In the genomic region with DNA sequence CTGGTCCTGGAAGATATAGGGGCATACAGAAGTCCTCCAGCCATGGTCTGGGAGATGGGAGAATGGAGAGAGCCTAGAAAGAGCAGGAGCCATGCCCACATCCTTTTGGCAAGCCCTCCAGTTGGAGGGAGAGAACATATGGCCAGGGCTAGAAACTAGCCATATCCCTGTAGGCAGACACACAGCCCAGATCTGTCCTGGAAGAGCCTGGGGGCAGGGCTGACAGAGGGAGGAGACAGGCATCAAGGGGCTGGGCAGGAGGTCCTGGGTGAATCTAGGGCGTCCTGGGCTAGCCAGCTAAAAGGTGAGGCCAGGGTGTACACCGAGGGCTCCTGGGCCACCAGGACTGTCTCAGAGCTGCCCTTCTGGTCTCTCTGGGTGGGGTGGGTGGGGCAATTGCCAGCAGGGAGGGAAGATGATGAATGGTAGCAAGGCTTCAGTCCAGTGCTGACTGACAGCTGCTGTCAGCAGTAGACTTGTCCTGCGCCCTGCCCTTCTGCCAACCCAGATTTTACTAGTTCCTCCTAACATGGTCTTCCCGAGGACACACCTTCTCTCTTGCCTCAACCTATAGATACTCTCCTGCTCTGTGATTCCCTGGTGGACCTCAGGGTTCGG, we compare ENCODE assay signal across 24 mouse cellular contexts. TPM values are rescaled to one million over a fixed set of nuclear protein-coding genes. Genes with fewer than 3 reads are reported as not detected.
DNase-seq lines count a peak whose midpoint lies in the region; ATAC-seq and TF ChIP-seq lines count a peak whose summit lies in the region.
"Had no signal": no experiment of that assay in that cellular context is flagged by ENCODE, and none has a peak within 500 bp of the region (broad histone marks: within the 10 kb centered on the region; RNA-seq: fewer than 3 reads in every experiment).

No protein-coding gene starts in this region.

- H3K27ac ChIP-seq in liver, postnatal 0 days (ENCODE audit: low read depth) = no peak overlapping the region
- no peak overlapping the region for H3K27ac ChIP-seq in liver, embryonic 16.5 days (ENCODE audit: low read length)
- H3K27ac ChIP-seq: heart, adult 2 months; hindbrain, embryonic 14.5 days; left cerebral cortex, adult 2 months; limb, embryonic 10.5 days; midbrain, embryonic 15.5 days had no signal

- H3K4me2 ChIP-seq in liver, postnatal 0 days (ENCODE audit: low read depth, low read length) = no peak overlapping the region
- H3K4me2 ChIP-seq in liver, embryonic 16.5 days (ENCODE audit: low read depth, low read length) = no peak overlapping the region
- H3K4me2 ChIP-seq: embryonic facial prominence, embryonic 15.5 days; hindbrain, embryonic 14.5 days; midbrain, embryonic 15.5 days had no signal

- peaks cover 40% of the 10 kb centered on the region for H3K27me3 ChIP-seq in liver, postnatal 0 days (ENCODE audit: insufficient read depth, low read length)
- peaks cover 48% of the 10 kb centered on the region for H3K27me3 ChIP-seq in liver, embryonic 16.5 days (ENCODE audit: control insufficient read depth, insufficient read depth, low read depth, low read length)

- TF ChIP-seq CTCF in liver, postnatal 0 days (IDR thresholded peaks at IDR 0.05; ENCODE audit: low read depth) = no peak

- ATAC-seq in liver, postnatal 0 days = no peak
- ATAC-seq in liver, embryonic 16.5 days (ENCODE audit: low read depth) = peak; percentile 51
- ATAC-seq: midbrain, embryonic 15.5 days had no signal

- no peak overlapping the region for H3K9ac ChIP-seq in liver, postnatal 0 days (replicated peaks)
- no peak overlapping the region for H3K9ac ChIP-seq in liver, embryonic 16.5 days (ENCODE audit: low read depth, low read length)
- H3K9ac ChIP-seq: embryonic facial prominence, embryonic 15.5 days; hindbrain, embryonic 14.5 days; midbrain, embryonic 15.5 days had no signal

- peak; percentile 44 for DNase-seq in liver
- DNase-seq in liver, postnatal 0 days = no peak
- peak; percentile 55 to 69 for DNase-seq in cerebellum, adult 18-20 months
- peak; percentile 69 to 73 for DNase-seq in cerebellum, postnatal 25 days
- no peak for DNase-seq in heart, adult 18-20 months
- no peak for DNase-seq in kidney, postnatal 10 days
- DNase-seq: adrenal gland, postnatal 25 days; gastrocnemius, postnatal 14 days; heart, adult 2 months; heart, postnatal 36 days; kidney, adult 9 months; kidney, postnatal 36 days; lung, adult 18-20 months; right cerebral cortex, adult 18-20 months; thymus, adult 18-20 months had no signal

- no peak overlapping the region for H3K4me3 ChIP-seq in liver, postnatal 0 days (ENCODE audit: low read depth, low read length)
- H3K4me3 ChIP-seq in liver, embryonic 16.5 days (ENCODE audit: low read depth, low read length) = no peak overlapping the region
- H3K4me3 ChIP-seq: embryonic facial prominence, embryonic 15.5 days; heart, adult 2 months; left cerebral cortex, adult 2 months; limb, embryonic 10.5 days; megakaryocyte, embryonic 14.5 days; midbrain, embryonic 15.5 days had no signal

- no peaks in the 10 kb centered on the region for H3K4me1 ChIP-seq in liver, postnatal 0 days (ENCODE audit: insufficient read depth)
- H3K4me1 ChIP-seq in liver, embryonic 16.5 days (ENCODE audit: control insufficient read depth, low read depth, low read length) = peaks cover 13% of the 10 kb centered on the region
- H3K4me1 ChIP-seq: limb, embryonic 10.5 days; megakaryocyte, embryonic 14.5 days had no signal

- H3K36me3 ChIP-seq in liver, postnatal 0 days (replicated peaks; ENCODE audit: insufficient read depth, low read length) = no peaks in the 10 kb centered on the region
- H3K36me3 ChIP-seq in liver, embryonic 16.5 days (ENCODE audit: control insufficient read depth, insufficient read depth) = no peaks in the 10 kb centered on the region
- H3K36me3 ChIP-seq: embryonic facial prominence, embryonic 15.5 days; limb, embryonic 10.5 days; midbrain, embryonic 15.5 days had no signal

- no peak for TF ChIP-seq EP300 in liver, postnatal 0 days (IDR thresholded peaks at IDR 0.05; ENCODE audit: low read depth)

- H3K9me3 ChIP-seq in liver, postnatal 0 days (ENCODE audit: low read length) = no peaks in the 10 kb centered on the region
- H3K9me3 ChIP-seq in liver, embryonic 16.5 days (replicated peaks; ENCODE audit: control insufficient read depth, low read length) = no peaks in the 10 kb centered on the region
- H3K9me3 ChIP-seq: embryonic facial prominence, embryonic 15.5 days; limb, embryonic 10.5 days; megakaryocyte, embryonic 14.5 days; midbrain, embryonic 15.5 days had no signal

- WGBS in liver, postnatal 0 days (ENCODE audit: insufficient replicate concordance) = 60% methylated on average over 5 of the region's 5 CpGs
- 43% methylated on average over 5 of the region's 5 CpGs for WGBS in liver, embryonic 16.5 days (ENCODE audit: insufficient replicate concordance)

RNA-seq across cellular contexts. Expression of a gene that starts 5.5 kb away (rescaled TPM):
- 0.05 TPM in 1 of 2 replicates, not detected in the other for polyA plus RNA-seq in liver, postnatal 0 days (2015; fragmentation: Nextera tagmentation; extraction: Ambion mirVana)
- not detected in 2 replicates for polyA plus RNA-seq in liver, embryonic 16.5 days (2015; fragmentation: Nextera tagmentation; extraction: Ambion mirVana)
- total RNA-seq in heart, adult 18-20 months (2021) = not detected
- total RNA-seq: adrenal gland, postnatal 25 days; CH12.LX; gastrocnemius, postnatal 14 days; heart, adult 2 months; heart, postnatal 36 days; MEL had no signal
- polyA plus RNA-seq: hindbrain, embryonic 14.5 days had no signal

Comparison
In these comparisons a context has a peak if more than half of its experiments do, and no peak if none do; other contexts are left out.
1. DNase-seq: peak in liver (single experiment), cerebellum, adult 18-20 months (2 of 2) and cerebellum, postnatal 25 days (2 of 2); none in liver, postnatal 0 days (single experiment), heart, adult 18-20 months (0 of 2) and kidney, postnatal 10 days (single experiment).